Mouse (Mus musculus) intestine, postnatal 0 days (tissue): ENCODE data around the gene Fbxw4. TPM values are rescaled to one million over a fixed set of nuclear protein-coding genes. Genes with fewer than 3 reads are reported as not detected.

ENCODE experiments used
- ATAC-seq: fragments of 200-750 bp; cut with Nextera tagmentation; 2 replicates; pipeline ENCODE4 v1.8.0; 2017; ENCODE audit warnings: mild to moderate bottlenecking, moderate TSS enrichment, moderate library complexity
- H3K27ac ChIP-seq: fragments of 300-500 bp; sonication (generic); 2 replicates; pipeline ENCODE4 v1.5.1; 2014; ENCODE audit warnings: mild to moderate bottlenecking, low read depth, low read length, moderate library complexity
- H3K27me3 ChIP-seq: fragments of 300-500 bp; sonication (generic); replicated peaks from 2 replicates; pipeline ENCODE4 v1.6.1; 2014; ENCODE audit warnings: low read length, mixed read lengths; ENCODE audit not compliant: control insufficient read depth, insufficient read depth
- H3K36me3 ChIP-seq: fragments of 300-500 bp; sonication (generic); 2 replicates; pipeline ENCODE4 v1.6.1; 2014; ENCODE audit warnings: mild to moderate bottlenecking, moderate library complexity; ENCODE audit not compliant: control insufficient read depth, insufficient read depth
- H3K4me1 ChIP-seq: fragments of 300-500 bp; sonication (generic); replicated peaks from 2 replicates; pipeline ENCODE4 v1.6.1; 2014; ENCODE audit warnings: antibody characterized with exemption, low read length, mixed read lengths; ENCODE audit not compliant: control insufficient read depth, insufficient read depth
- H3K4me2 ChIP-seq: fragments of 300-500 bp; sonication (generic); replicated peaks from 2 replicates; pipeline ENCODE4 v1.6.1; 2014; ENCODE audit warnings: low read depth, mild to moderate bottlenecking, moderate library complexity
- H3K4me3 ChIP-seq: fragments of 300-500 bp; sonication (generic); 2 replicates; pipeline ENCODE4 v1.5.1; 2014; ENCODE audit warnings: low read depth, low read length
- H3K9ac ChIP-seq: fragments of 300-500 bp; sonication (generic); 2 replicates; pipeline ENCODE4 v1.6.1; 2014; ENCODE audit warnings: mild to moderate bottlenecking, low read depth, low read length
- H3K9me3 ChIP-seq: fragments of 300-500 bp; sonication (generic); 2 replicates; pipeline ENCODE4 v1.6.1; 2016; ENCODE audit warnings: mixed run types; ENCODE audit not compliant: control insufficient read depth
- CTCF ChIP-seq: sonication (generic); IDR thresholded peaks from 2 replicates; pipeline ENCODE4 v1.5.1; 2016; ENCODE audit warnings: low read depth, mild to moderate bottlenecking, control low read depth, antibody characterized with exemption, moderate library complexity
- WGBS: fragments of 180-500 bp; shearing (Covaris S2); extraction: QIAGEN DNeasy Blood & Tissue Kit; methylation state at CpG from one replicate; pipeline ENCODE4 v1.1.7; 2014; 5-methylcytosine and 5-hydroxymethylcytosine counted together
- polyA plus RNA-seq: library from polyadenylated mRNA; unstranded; fragments of >200 nt; fragmentation: Nextera tagmentation; extraction: Ambion mirVana; gene quantifications from 2 replicates; pipeline ENCODE4 v1.2.1, GENCODE M21; 2015

Fbxw4 gene
- polyA plus RNA-seq, 1 experiment from 2014 or later, result 2.6 TPM

GRCm38 (mm10) chr19:45580235-45580634, 79.9 kb downstream of the Fbxw4 start:
- Histone ChIP-seq H3K27me3 (no peaks in the 10 kb centered on the region), H3K9me3 (no peaks in the 10 kb centered on the region), H3K9ac (no peak overlapping the region), H3K4me3 (no peak overlapping the region), H3K4me2 (no peak overlapping the region), H3K27ac (no peak overlapping the region), H3K36me3 (peaks cover 29% of the 10 kb centered on the region), H3K4me1 (peaks cover 12% of the 10 kb centered on the region; the same call in 1 of the 2 replicates)
- 77% methylated on average over 12 of the region's 12 CpGs for WGBS
- ATAC-seq, result no peak
- no peak for TF ChIP-seq CTCF

GRCm38 (mm10) chr19:45579416-45579815, 80.7 kb downstream of the Fbxw4 start:
- Histone ChIP-seq H3K27ac (no peak overlapping the region), H3K36me3 (peaks cover 29% of the 10 kb centered on the region), H3K27me3 (no peaks in the 10 kb centered on the region), H3K9me3 (no peaks in the 10 kb centered on the region), H3K9ac (no peak overlapping the region), H3K4me3 (no peak overlapping the region), H3K4me2 (no peak overlapping the region), H3K4me1 (peaks cover 16% of the 10 kb centered on the region; the same call in 1 of the 2 replicates)
- TF ChIP-seq CTCF, result no peak
- ATAC-seq, result no peak
- WGBS, result 88% methylated on average over 7 of the region's 7 CpGs

DNA sequence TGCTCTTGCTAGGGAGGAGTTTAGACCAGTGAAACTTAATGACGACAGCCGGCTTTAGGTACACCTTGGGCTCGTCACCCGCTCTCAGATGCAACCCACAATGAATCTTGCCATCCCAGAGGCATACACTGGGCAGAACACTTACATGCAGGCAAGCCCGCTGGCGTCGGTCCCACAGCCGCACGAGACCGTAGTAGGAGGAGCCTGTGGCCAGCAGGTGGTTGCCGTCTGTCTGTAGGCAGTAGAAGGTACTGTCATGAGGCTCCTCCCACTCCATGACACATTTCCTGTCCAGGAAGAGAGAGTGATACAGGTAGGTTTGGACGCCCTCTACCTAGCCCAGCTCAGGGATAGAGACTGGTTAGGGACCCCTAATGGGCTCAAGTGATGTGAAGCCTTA, 81.1 kb downstream of the Fbxw4 start:
- Histone ChIP-seq H3K4me2 (no peak overlapping the region), H3K4me3 (no peak overlapping the region), H3K27ac (no peak overlapping the region), H3K9me3 (no peaks in the 10 kb centered on the region), H3K36me3 (peaks cover 29% of the 10 kb centered on the region), H3K4me1 (peaks cover 16% of the 10 kb centered on the region; the same call in 1 of the 2 replicates), H3K27me3 (no peaks in the 10 kb centered on the region), H3K9ac (no peak overlapping the region)
- 80% methylated on average over 12 of the region's 12 CpGs for WGBS
- ATAC-seq, result no peak
- TF ChIP-seq CTCF, result no peak

GRCm38 (mm10) chr19:45577141-45577750, 82.9 kb downstream of the Fbxw4 start:
- no peak for ATAC-seq
- H3K9ac ChIP-seq, result no peak overlapping the region
- no peak for TF ChIP-seq CTCF
- H3K4me1 ChIP-seq, result peaks cover 16% of the 10 kb centered on the region; the same call in 1 of the 2 replicates
- peaks cover 39% of the 10 kb centered on the region for H3K36me3 ChIP-seq
- no peak overlapping the region for H3K27ac ChIP-seq
- WGBS, result 60% methylated on average over 14 of the region's 14 CpGs
- H3K4me3 ChIP-seq, result no peak overlapping the region
- H3K9me3 ChIP-seq, result no peaks in the 10 kb centered on the region
- H3K27me3 ChIP-seq, result no peaks in the 10 kb centered on the region
- H3K4me2 ChIP-seq, result no peak overlapping the region; the same call in 1 of the 2 replicates

GRCm38 (mm10) chr19:45575632-45576001, 84.5 kb downstream of the Fbxw4 start:
- no peak for TF ChIP-seq CTCF
- H3K9ac ChIP-seq, result 0 out of 2 replicates have a peak overlapping the region, but pooled peaks have one; percentile 18
- peaks cover 16% of the 10 kb centered on the region; the same call in 1 of the 2 replicates for H3K4me1 ChIP-seq
- H3K36me3 ChIP-seq, result peaks cover 43% of the 10 kb centered on the region
- no peaks in the 10 kb centered on the region for H3K27me3 ChIP-seq
- peak; percentile 69 for ATAC-seq
- H3K9me3 ChIP-seq, result no peaks in the 10 kb centered on the region
- peak overlapping the region; percentile 52 for H3K27ac ChIP-seq
- H3K4me2 ChIP-seq, result peak overlapping the region; percentile 42
- no peak overlapping the region for H3K4me3 ChIP-seq
- WGBS, result 10% methylated on average over 8 of the region's 8 CpGs

GRCm38 (mm10) chr19:45574941-45575631, 85.0 kb downstream of the Fbxw4 start:
- H3K4me1 ChIP-seq, result peaks cover 16% of the 10 kb centered on the region; the same call in 1 of the 2 replicates
- no peaks in the 10 kb centered on the region for H3K9me3 ChIP-seq
- peak overlapping the region; percentile 42 for H3K4me2 ChIP-seq
- H3K27ac ChIP-seq, result peak overlapping the region; percentile 52
- H3K9ac ChIP-seq, result no peak overlapping the region
- peak; percentile 39 for ATAC-seq
- H3K27me3 ChIP-seq, result no peaks in the 10 kb centered on the region
- no peak for TF ChIP-seq CTCF
- WGBS, result 30% methylated on average over 19 of the region's 19 CpGs
- H3K4me3 ChIP-seq, result no peak overlapping the region
- H3K36me3 ChIP-seq, result peaks cover 43% of the 10 kb centered on the region
